Mouse (Mus musculus) lung, postnatal 0 days (tissue): ENCODE data around the gene Corin.

Experiments used
- CTCF ChIP-seq: IDR thresholded peaks from 2 replicates; pipeline ENCODE4 v1.5.1; 2016; ENCODE audit warnings: antibody characterized with exemption, mild to moderate bottlenecking
- EP300 ChIP-seq: IDR thresholded peaks from 2 replicates; pipeline ENCODE4 v1.6.1; 2016; ENCODE audit warnings: antibody characterized with exemption, mild to moderate bottlenecking, control low read depth

- TF ChIP-seq CTCF (no peak), EP300 (no peak)
These were observed 2.5 kb downstream of the Corin start for GRCm38 (mm10) chr5:72501763-72502162.
